Mouse (Mus musculus) inflammation-experienced regulatory T-cells, adult 6 months (primary cell): ENCODE data around the gene Ifi206. TPM values are rescaled to one million over a fixed set of nuclear protein-coding genes. Genes with fewer than 3 reads are reported as not detected.

Experiments
- ATAC-seq: one replicate; pipeline ENCODE4 v1.8.0; 2017
- polyA plus RNA-seq, 3 experiments: library from polyadenylated mRNA; unstranded; fragments of 100-300 nt; shearing (Covaris generic); gene quantifications; one replicate each; pipeline ENCODE4 v1.2.1; 2017

Ifi206 gene
- polyA plus RNA-seq, 3 experiments from 2014 or later = 57.4 to 70.4 (median 60.4) TPM

DNA sequence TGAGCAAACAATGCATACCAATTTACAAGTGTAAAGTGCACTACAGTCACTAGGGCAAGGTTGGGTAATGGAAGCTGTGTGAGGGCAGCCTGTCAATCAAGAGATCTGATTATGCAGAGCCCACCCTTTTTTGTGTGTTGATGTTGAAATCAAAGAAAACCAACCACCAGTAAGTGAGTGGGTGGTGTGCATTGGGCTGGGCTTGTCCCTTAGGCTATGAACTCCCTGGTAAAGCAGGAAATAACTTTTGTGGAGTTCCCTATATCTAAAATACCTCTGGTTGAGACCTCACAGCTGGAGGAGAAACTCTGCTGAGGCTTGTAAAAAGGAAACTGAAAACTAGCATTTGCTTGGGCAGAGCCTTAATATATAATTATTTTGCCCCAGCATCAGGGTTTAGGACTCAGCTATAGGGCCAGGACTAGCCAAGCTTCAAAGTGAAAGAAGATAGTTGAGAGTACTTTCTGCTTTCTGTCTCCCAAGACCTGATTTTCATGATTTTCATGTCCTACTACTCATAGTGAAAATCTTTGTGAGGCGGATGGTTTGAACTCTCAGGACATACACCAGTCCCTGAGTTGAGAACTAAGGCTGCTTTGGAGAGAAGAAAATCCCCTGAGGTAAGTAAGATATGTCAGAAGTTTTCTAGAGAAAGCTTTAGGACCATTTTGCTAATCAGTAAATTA is 71.8 kb downstream of the Ifi206 start:
- peak; percentile 47 for ATAC-seq

DNA sequence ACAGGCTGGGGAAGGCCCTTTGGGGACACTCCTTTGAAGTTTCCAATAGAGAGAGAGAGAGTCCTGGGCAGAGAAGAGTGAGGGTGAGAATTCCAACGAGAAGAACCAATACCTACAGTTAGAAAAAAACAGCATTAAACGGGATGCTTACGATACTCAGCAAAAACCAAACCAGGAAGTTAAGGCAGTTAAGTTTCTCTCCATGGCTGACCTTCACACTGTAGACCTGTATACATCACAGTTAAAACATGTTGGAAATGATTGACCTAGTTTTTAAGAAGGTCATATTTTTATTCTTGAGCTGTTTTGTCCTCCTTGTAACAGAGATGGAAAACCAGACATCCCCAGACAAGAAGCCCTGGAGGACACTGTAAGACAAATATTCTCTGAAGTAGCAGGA is 72.3 kb downstream of the Ifi206 start:
- no peak for ATAC-seq

Other genes with a start within 250 kb of the Ifi206 start
- gene Olfr418, start 225.0 kb downstream of the Ifi206 start, polyA plus RNA-seq = not detected
- not detected for gene Mptx2, start 213.3 kb downstream of the Ifi206 start, polyA plus RNA-seq
- not detected for gene Ackr1, start 157.3 kb downstream of the Ifi206 start, polyA plus RNA-seq
- 10 to 100 TPM; 49.6 to 69.8 (median 61.1) TPM for gene Aim2, start 140.2 kb downstream of the Ifi206 start, polyA plus RNA-seq
- gene Cadm3, start 123.3 kb downstream of the Ifi206 start, polyA plus RNA-seq = under 1 TPM in 1 of 3 experiments, not detected in 2; 0.11 TPM
- gene Ifi214, start 44.9 kb upstream of the Ifi206 start, polyA plus RNA-seq = 10 to 100 TPM; 19.8 to 28.9 (median 23.0) TPM
- gene Ifi213, start 108.2 kb upstream of the Ifi206 start, polyA plus RNA-seq = 10 to 100 TPM; 54.7 to 61.9 (median 56.4) TPM
- gene Ifi209, start 139.9 kb upstream of the Ifi206 start, polyA plus RNA-seq = 100 to 1,000 TPM; 164 to 254 (median 167) TPM
- gene Ifi208, start 182.6 kb upstream of the Ifi206 start, polyA plus RNA-seq = 10 to 100 TPM; 52.2 to 73.3 (median 72.7) TPM